Mouse (Mus musculus): ENCODE measurements around the gene Tomm40. TPM values are rescaled to one million over a fixed set of nuclear protein-coding genes. Genes with fewer than 3 reads are reported as not detected.

Tomm40 gene
- polyA plus RNA-seq, 1 experiment from 2014 or later, result 138 TPM

GRCm38 (mm10) chr7:19663940-19664339, 51.3 kb downstream of the Tomm40 start:
- ATAC-seq (ENCODE audit: low FRiP score) (peak; percentile 10; the same call in 1 of the 2 replicates), DNase-seq (ENCODE audit: low spot score, missing footprints) (no peak)
- Histone ChIP-seq H3K27me3 (ENCODE audit: control insufficient read depth, insufficient read depth, low read length) (no peaks in the 10 kb centered on the region), H3K9me3 (ENCODE audit: control insufficient read depth, low read length) (no peaks in the 10 kb centered on the region), H3K4me1 (ENCODE audit: control insufficient read depth, insufficient read depth, low read length) (peaks cover 14% of the 10 kb centered on the region), H3K4me3 (ENCODE audit: low read depth, low read length) (peak overlapping the region; percentile 99), H3K36me3 (ENCODE audit: control insufficient read depth, insufficient read depth, low read length) (no peaks in the 10 kb centered on the region; the same call in 1 of the 2 replicates), H3K27ac (ENCODE audit: low read depth, low read length) (no peak overlapping the region), H3K9ac (ENCODE audit: low read length) (peak overlapping the region; percentile 98), H3K4me2 (peak overlapping the region; percentile 80)
- 21% methylated on average over 8 of the region's 8 CpGs for WGBS

GRCm38 (mm10) chr7:19652614-19653013, 62.6 kb downstream of the Tomm40 start:
- DNase-seq (ENCODE audit: low spot score, missing footprints), result no peak
- Histone ChIP-seq H3K4me3 (ENCODE audit: low read depth, low read length) (no peak overlapping the region), H3K9ac (ENCODE audit: low read length) (no peak overlapping the region), H3K27me3 (ENCODE audit: control insufficient read depth, insufficient read depth, low read length) (no peaks in the 10 kb centered on the region), H3K36me3 (ENCODE audit: control insufficient read depth, insufficient read depth, low read length) (peaks cover 13% of the 10 kb centered on the region; the same call in 1 of the 2 replicates), H3K4me2 (no peak overlapping the region), H3K4me1 (ENCODE audit: control insufficient read depth, insufficient read depth, low read length) (no peaks in the 10 kb centered on the region), H3K27ac (ENCODE audit: low read depth, low read length) (no peak overlapping the region), H3K9me3 (ENCODE audit: control insufficient read depth, low read length) (no peaks in the 10 kb centered on the region)
- 95% methylated on average over 2 of the region's 2 CpGs for WGBS
- ATAC-seq (ENCODE audit: low FRiP score), result no peak

Other genes with a start within 250 kb of the Tomm40 start
- 2.6 TPM in 2 replicates for gene Bloc1s3, start 207.1 kb downstream of the Tomm40 start, polyA plus RNA-seq (2014; fragmentation: Nextera tagmentation; extraction: Ambion mirVana)
- 41.5 and 51.6 TPM in 2 replicates for gene Trappc6a, start 207.0 kb downstream of the Tomm40 start, polyA plus RNA-seq (2014; fragmentation: Nextera tagmentation; extraction: Ambion mirVana)
- not detected in 2 replicates for gene Nkpd1, start 197.6 kb downstream of the Tomm40 start, polyA plus RNA-seq (2014; fragmentation: Nextera tagmentation; extraction: Ambion mirVana)
- gene Ppp1r37, start 152.4 kb downstream of the Tomm40 start, polyA plus RNA-seq (2014; fragmentation: Nextera tagmentation; extraction: Ambion mirVana), result 2.8 and 3.0 TPM in 2 replicates
- 0.10 and 0.20 TPM in 2 replicates for gene Zfp296, start 138.2 kb downstream of the Tomm40 start, polyA plus RNA-seq (2014; fragmentation: Nextera tagmentation; extraction: Ambion mirVana)
- 152 and 161 TPM in 2 replicates for gene Gemin7, start 137.8 kb downstream of the Tomm40 start, polyA plus RNA-seq (2014; fragmentation: Nextera tagmentation; extraction: Ambion mirVana)
- gene Clasrp, start 111.0 kb downstream of the Tomm40 start, polyA plus RNA-seq (2014; fragmentation: Nextera tagmentation; extraction: Ambion mirVana), result 44.6 and 46.1 TPM in 2 replicates
- 3.7 and 4.3 TPM in 2 replicates for gene Relb, start 86.0 kb downstream of the Tomm40 start, polyA plus RNA-seq (2014; fragmentation: Nextera tagmentation; extraction: Ambion mirVana)
- 89.7 and 94.1 TPM in 2 replicates for gene Clptm1, start 50.4 kb downstream of the Tomm40 start, polyA plus RNA-seq (2014; fragmentation: Nextera tagmentation; extraction: Ambion mirVana)
- gene Apoc2, start 37.5 kb downstream of the Tomm40 start, polyA plus RNA-seq (2014; fragmentation: Nextera tagmentation; extraction: Ambion mirVana), result not detected in 2 replicates
- gene Gm44805, start 34.0 kb downstream of the Tomm40 start, polyA plus RNA-seq (2014; fragmentation: Nextera tagmentation; extraction: Ambion mirVana), result not detected in 2 replicates
- not detected in 2 replicates for gene Apoc4, start 34.0 kb downstream of the Tomm40 start, polyA plus RNA-seq (2014; fragmentation: Nextera tagmentation; extraction: Ambion mirVana)
- 1.9 and 3.2 TPM in 2 replicates for gene Apoc1, start 22.8 kb downstream of the Tomm40 start, polyA plus RNA-seq (2014; fragmentation: Nextera tagmentation; extraction: Ambion mirVana)
- 180 and 196 TPM in 2 replicates for gene Apoe, start 16.2 kb downstream of the Tomm40 start, polyA plus RNA-seq (2014; fragmentation: Nextera tagmentation; extraction: Ambion mirVana)
- 48.0 and 52.8 TPM in 2 replicates for gene Nectin2, start 35.0 kb upstream of the Tomm40 start, polyA plus RNA-seq (2014; fragmentation: Nextera tagmentation; extraction: Ambion mirVana)
- 11.7 and 13.2 TPM in 2 replicates for gene Bcam, start 55.6 kb upstream of the Tomm40 start, polyA plus RNA-seq (2014; fragmentation: Nextera tagmentation; extraction: Ambion mirVana)
- gene Cblc, start 81.4 kb upstream of the Tomm40 start, polyA plus RNA-seq (2014; fragmentation: Nextera tagmentation; extraction: Ambion mirVana), result not detected in 2 replicates
- 0.47 and 0.67 TPM in 2 replicates for gene Bcl3, start 107.3 kb upstream of the Tomm40 start, polyA plus RNA-seq (2014; fragmentation: Nextera tagmentation; extraction: Ambion mirVana)
- gene Gm19345, start 136.6 kb upstream of the Tomm40 start, polyA plus RNA-seq (2014; fragmentation: Nextera tagmentation; extraction: Ambion mirVana), result 0.22 TPM in 1 of 2 replicates, not detected in the other
- gene Ceacam16, start 145.9 kb upstream of the Tomm40 start, polyA plus RNA-seq (2014; fragmentation: Nextera tagmentation; extraction: Ambion mirVana), result not detected in 2 replicates
- gene Ceacam19, start 172.5 kb upstream of the Tomm40 start, polyA plus RNA-seq (2014; fragmentation: Nextera tagmentation; extraction: Ambion mirVana), result not detected in 2 replicates
- 2.8 and 3.0 TPM in 2 replicates for gene Pvr, start 205.7 kb upstream of the Tomm40 start, polyA plus RNA-seq (2014; fragmentation: Nextera tagmentation; extraction: Ambion mirVana)
- gene Igsf23, start 235.3 kb upstream of the Tomm40 start, polyA plus RNA-seq (2014; fragmentation: Nextera tagmentation; extraction: Ambion mirVana), result 0.20 TPM in 1 of 2 replicates, not detected in the other
- gene Ceacam20, start 250.0 kb upstream of the Tomm40 start, polyA plus RNA-seq (2014; fragmentation: Nextera tagmentation; extraction: Ambion mirVana), result not detected in 2 replicates